Mouse (Mus musculus): ENCODE data around the gene Cnga3.
A peak's percentile ranks its signal among the peaks of the same experiment; 100 is the strongest.

The Cnga3 gene

GRCm38 (mm10) chr1:37286556-37286955 is 72.3 kb downstream of the Cnga3 start:
- DNase-seq (ENCODE audit: low spot score in 2 of 2) = no peak

GRCm38 (mm10) chr1:37287748-37288147 is 73.5 kb downstream of the Cnga3 start:
- no peak for DNase-seq (ENCODE audit: low spot score in 2 of 2)

- no peak for DNase-seq (ENCODE audit: low spot score in 2 of 2)
These were observed 74.1 kb downstream of the Cnga3 start for GRCm38 (mm10) chr1:37288181-37288935.

DNA sequence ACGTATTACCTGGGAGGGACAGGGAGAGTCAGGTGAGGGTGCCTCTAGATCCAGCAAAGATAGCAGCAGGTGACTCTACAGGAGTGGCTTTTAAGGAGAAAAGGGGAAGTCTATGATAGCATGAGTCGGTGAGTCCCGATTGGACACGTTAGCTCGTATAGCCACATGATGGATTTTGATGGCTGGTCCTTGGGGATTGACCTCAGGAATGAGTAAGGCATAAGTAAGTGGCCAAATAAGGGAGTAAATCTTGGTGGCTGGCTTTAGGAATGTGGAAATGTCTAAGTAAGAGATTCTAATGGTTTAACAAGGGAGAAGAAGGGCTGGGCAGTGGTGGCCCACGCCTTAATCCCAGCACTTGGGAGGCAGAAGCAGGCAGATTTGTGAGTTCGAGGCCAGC is 74.7 kb downstream of the Cnga3 start:
- DNase-seq (ENCODE audit: low spot score in 2 of 2) = no peak

DNA sequence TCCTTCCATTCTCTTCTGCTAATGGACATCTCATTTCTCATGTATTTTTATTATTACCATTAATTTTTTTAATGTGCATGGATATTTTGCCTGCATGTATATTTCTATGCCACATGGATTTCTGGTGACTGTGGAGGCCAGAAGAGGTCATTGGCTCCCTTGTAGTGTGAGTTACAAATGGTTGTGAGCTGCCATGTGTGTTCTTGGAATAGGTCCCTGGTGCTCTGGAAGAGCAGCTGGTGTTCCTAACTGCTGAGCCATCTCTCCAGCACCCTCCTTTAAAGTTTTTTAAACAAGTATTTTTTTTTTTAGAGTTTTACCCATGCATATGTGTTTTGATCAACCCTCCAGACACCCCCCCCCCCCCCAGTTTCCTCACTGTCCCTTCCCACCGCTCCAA is 82.2 kb downstream of the Cnga3 start:
- no peak for DNase-seq (ENCODE audit: low spot score in 2 of 2)

DNA sequence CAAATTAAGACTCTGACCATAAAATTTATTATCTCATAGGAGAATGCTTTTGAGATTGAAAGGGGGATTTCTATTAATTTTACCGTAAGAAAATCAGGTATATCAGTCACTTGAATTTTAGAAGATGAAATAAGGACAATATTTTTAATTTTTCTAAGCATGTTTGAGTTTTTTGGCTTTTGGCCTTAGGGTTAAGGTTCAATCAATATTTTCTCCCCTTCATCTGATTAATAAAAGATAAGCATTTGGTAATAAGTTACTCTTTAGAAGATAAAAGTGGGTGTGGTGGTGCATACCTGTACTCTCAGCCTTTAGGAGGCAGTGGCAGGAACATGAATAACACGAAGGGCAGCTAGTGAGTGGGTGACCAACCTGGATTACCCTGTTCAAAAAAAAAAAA is 84.7 kb downstream of the Cnga3 start:
- no peak for DNase-seq (ENCODE audit: low spot score in 2 of 2)

GRCm38 (mm10) chr1:37299540-37300491 is 85.6 kb downstream of the Cnga3 start, which contains the start of gene Inpp4a:
Gene Inpp4a, plus strand, starts transcription at chr1:37299865.
- peak; percentile 88 to 89 for DNase-seq (ENCODE audit: low spot score in 2 of 2)

DNA sequence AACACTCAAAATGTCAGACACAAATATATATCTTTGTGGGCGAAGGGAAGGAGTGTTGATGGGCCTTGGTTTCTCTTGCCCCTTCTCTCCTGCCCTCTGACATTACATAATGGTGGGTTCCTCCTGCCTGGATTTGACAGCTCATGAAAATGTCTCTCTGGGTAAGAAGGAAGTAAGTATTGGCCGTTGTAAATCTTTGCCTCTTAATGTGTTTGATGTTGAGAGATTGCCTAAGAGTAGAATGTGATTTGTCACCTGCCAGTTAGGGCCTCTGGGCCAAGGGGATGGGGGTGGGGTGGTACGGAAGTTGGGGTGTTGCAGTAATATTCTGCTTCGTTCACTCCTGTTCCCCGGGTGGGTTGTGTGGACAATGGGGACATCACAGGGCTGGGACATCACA is 86.4 kb downstream of the Cnga3 start:
- DNase-seq (ENCODE audit: low spot score in 2 of 2) = no peak

DNA sequence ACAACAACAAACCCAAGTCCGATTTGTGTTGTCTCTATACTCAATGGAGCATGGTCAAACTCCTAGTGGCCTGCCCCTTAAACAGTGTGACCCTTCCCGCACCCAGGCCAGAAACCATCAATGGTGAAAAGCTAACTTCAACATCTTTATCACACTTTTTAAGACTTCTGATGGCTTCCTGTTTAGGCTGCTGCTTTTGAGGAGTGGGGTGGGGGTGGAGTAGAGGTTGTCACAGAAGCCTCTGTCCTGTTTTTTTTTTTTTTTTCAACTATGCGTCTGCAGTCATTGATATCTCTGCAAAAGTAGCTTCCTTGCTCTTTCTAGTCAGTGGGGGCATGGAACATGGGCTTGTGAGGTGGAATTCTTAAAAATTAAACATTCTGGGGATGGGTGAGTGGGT is 88.6 kb downstream of the Cnga3 start:
- no peak for DNase-seq (ENCODE audit: low spot score in 2 of 2)

DNA sequence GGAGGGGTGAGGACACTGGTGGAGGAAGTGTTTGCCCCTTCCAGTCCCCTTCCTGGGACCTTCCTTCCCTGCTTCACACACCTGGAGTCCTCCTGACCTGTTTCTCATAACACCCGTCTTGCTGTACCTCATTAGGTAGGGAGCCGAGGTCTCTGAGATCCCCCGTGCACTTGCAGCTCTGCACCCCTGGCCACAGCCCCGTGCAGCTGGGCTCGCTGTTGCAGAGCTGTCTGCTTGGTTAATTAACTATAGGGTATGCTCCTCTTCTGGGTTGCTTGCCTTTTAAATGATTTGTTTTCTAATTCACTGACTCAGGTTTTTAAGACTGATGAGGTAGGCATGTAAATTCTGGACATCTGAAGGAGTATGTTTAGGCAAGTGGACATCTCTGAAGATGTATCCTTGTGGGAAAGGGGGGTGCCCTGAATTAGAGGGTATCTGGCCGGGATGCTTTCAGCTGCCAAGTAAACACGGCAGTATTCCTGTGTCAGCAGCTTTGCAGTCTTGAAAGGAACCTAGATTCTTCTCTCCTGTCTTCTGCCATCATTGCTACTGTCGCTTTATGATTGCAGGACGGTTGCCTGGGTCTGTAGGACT is 91.6 kb downstream of the Cnga3 start:
- no peak for DNase-seq (ENCODE audit: low spot score in 2 of 2)

DNA sequence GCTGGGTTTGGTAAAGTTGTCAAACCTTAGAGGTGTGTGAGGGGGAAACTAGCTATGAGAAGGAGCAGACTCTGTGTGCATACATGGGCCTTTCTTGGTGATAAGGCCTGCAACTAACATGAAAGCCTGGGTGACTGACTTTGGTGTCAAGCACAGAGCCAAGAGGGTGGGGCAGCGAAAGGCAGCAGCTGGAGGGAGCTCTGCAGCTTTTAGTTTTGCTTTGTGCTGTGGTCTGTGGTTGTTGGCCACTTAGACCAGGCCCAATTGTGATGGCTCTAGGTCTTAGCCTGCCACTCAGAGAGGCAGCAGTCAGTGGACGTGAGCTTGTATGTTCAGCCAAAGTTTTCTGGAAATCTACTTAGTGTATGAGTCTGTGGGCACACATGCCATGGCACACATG is 93.4 kb downstream of the Cnga3 start:
- no peak for DNase-seq (ENCODE audit: low spot score in 2 of 2)

GRCm38 (mm10) chr1:37308021-37308742 is 93.9 kb downstream of the Cnga3 start:
- no peak for DNase-seq (ENCODE audit: low spot score in 2 of 2)

DNA sequence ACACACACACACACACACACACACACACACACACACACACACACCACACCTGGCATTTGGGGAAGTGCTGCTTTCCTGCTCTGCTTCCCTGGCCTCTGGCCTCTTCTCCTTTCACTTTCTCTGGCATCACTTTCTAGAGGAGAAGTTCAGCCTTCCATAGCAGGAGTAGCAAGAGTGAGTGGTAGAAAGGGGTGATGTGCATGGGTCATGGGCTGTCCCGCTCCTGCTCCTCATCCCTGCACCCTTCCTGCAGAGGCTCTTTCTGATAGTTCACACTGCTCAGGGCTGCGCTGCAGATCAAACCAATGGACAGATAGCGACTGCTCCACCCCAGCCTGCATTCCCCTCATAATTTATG is 94.5 kb downstream of the Cnga3 start:
- DNase-seq (ENCODE audit: low spot score in 2 of 2) = no peak

GRCm38 (mm10) chr1:37309939-37310515 is 95.8 kb downstream of the Cnga3 start:
- DNase-seq (ENCODE audit: low spot score in 2 of 2) = no peak

Data from heart, adult 9 months (tissue).